Comparison of ENCODE assay signal across 10 mouse cellular contexts in the genomic region with DNA sequence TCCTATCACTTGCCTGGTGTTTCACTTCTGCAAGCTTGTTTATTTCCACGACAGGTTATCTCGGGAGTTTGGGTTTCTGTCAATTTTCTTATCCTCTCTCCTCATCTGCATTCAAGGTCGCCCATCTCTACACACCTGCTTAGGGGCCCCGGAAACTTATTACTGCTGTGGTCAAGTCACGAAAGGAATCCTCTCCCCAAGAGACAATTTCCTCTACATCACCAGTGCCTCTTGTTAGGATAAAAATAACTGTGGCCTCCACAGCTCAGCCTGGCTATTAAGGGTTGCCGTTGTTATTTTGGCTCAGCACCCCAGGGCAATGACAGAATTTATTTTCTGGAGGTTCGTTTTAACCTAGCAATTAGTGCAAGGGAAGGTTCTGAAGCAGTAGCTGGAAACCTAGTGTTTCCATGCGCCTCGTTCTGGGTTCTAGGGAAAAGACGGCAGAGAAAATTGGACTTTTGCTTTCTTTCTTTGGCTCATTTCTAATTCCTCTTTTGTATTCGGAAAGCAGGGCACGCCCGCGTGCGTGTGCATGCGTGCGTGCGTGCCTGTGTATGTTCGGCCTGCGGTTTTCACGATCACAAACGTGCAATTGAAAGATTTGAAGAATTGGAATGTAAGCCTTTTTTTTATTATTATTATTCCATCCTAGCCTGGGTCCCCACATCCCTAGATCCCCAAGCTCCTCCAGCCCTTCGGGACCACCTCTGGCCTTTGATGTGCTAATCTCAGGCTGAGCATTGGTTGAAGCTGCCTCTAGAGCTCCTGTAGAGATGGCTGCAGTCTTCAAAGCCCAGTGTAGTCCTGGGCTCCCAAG.
DNase-seq lines count a peak whose midpoint lies in the region; ATAC-seq and TF ChIP-seq lines count a peak whose summit lies in the region.
"Had no signal": no experiment of that assay in that cellular context is flagged by ENCODE, and none has a peak within 500 bp of the region (broad histone marks: within the 10 kb centered on the region; RNA-seq: fewer than 3 reads in every experiment).

No protein-coding gene starts in this region.

- H3K36me3 ChIP-seq in spleen, adult 2 months (ENCODE audit: control insufficient read depth, insufficient read depth, low read length): no peaks in the 10 kb centered on the region
- H3K36me3 ChIP-seq in heart, embryonic 11.5 days (ENCODE audit: control insufficient read depth, insufficient read depth, low read length): no peaks in the 10 kb centered on the region
- H3K36me3 ChIP-seq in liver, embryonic 12.5 days: no peaks in the 10 kb centered on the region
- H3K36me3 ChIP-seq in neural tube, embryonic 14.5 days (ENCODE audit: control insufficient read depth, insufficient read depth, low read length): no peaks in the 10 kb centered on the region

- H3K27me3 ChIP-seq in spleen, adult 2 months (ENCODE audit: control insufficient read depth, insufficient read depth, low read length): no peaks in the 10 kb centered on the region
- H3K27me3 ChIP-seq in heart, embryonic 11.5 days (ENCODE audit: control insufficient read depth, insufficient read depth, low read length): no peaks in the 10 kb centered on the region
- H3K27me3 ChIP-seq in liver, embryonic 12.5 days (replicated peaks): peaks cover 20% of the 10 kb centered on the region; the same call in 1 of the 2 replicates
- no peaks in the 10 kb centered on the region for H3K27me3 ChIP-seq in neural tube, embryonic 14.5 days (ENCODE audit: control insufficient read depth, insufficient read depth, low read length)

- H3K27ac ChIP-seq in spleen, adult 2 months (ENCODE audit: insufficient read depth, low read length): no peak overlapping the region
- peak overlapping the region; percentile 72 for H3K27ac ChIP-seq in heart, embryonic 11.5 days (ENCODE audit: low read depth, low read length)
- H3K27ac ChIP-seq in liver, embryonic 12.5 days: no peak overlapping the region
- no peak overlapping the region for H3K27ac ChIP-seq in neural tube, embryonic 14.5 days (ENCODE audit: low read depth, low read length)

- ATAC-seq in heart, embryonic 11.5 days (replicated peaks; ENCODE audit: insufficient number of reproducible peaks, low FRiP score, low TSS enrichment): no peak
- ATAC-seq in liver, embryonic 12.5 days: no peak
- ATAC-seq in neural tube, embryonic 14.5 days (ENCODE audit: low read depth): no peak
- no peak for ATAC-seq in CD4-positive, CD25-positive, alpha-beta regulatory T cell, adult 4 months

- WGBS in spleen, adult 2 months: 28% methylated on average over 23 of the region's 23 CpGs
- WGBS in heart, embryonic 11.5 days (ENCODE audit: insufficient replicate concordance): 20% methylated on average over 23 of the region's 23 CpGs
- 21% methylated on average over 23 of the region's 23 CpGs for WGBS in liver, embryonic 12.5 days (ENCODE audit: insufficient replicate concordance)
- WGBS in neural tube, embryonic 14.5 days: 21% methylated on average over 23 of the region's 23 CpGs

- peak overlapping the region; percentile 47 for H3K4me2 ChIP-seq in heart, embryonic 11.5 days
- peak overlapping the region; percentile 16; the same call in 1 of the 2 replicates for H3K4me2 ChIP-seq in liver, embryonic 12.5 days
- H3K4me2 ChIP-seq in neural tube, embryonic 14.5 days (ENCODE audit: low read depth, low read length): peak overlapping the region; percentile 12

- no peak for TF ChIP-seq CTCF in spleen, adult 2 months (IDR thresholded peaks at IDR 0.05; ENCODE audit: extremely low read depth, insufficient read depth, insufficient read length, insufficient replicate concordance)

- TF ChIP-seq POLR2A in spleen, adult 2 months (IDR thresholded peaks at IDR 0.05; ENCODE audit: low read depth, low read length): no peak

- H3K9me3 ChIP-seq in heart, embryonic 11.5 days (replicated peaks; ENCODE audit: control insufficient read depth, low read length): peaks cover 5% of the 10 kb centered on the region; the same call in 1 of the 2 replicates
- no peaks in the 10 kb centered on the region for H3K9me3 ChIP-seq in liver, embryonic 12.5 days (replicated peaks)
- H3K9me3 ChIP-seq in neural tube, embryonic 14.5 days (ENCODE audit: control insufficient read depth, low read length): no peaks in the 10 kb centered on the region

- H3K4me3 ChIP-seq in spleen, adult 2 months (ENCODE audit: extremely low read depth, insufficient read depth, insufficient read length): 0 out of 2 replicates have a peak overlapping the region, but pooled peaks have one; percentile 11
- H3K4me3 ChIP-seq in heart, embryonic 11.5 days (ENCODE audit: low read depth, low read length): no peak overlapping the region
- no peak overlapping the region for H3K4me3 ChIP-seq in liver, embryonic 12.5 days
- no peak overlapping the region for H3K4me3 ChIP-seq in neural tube, embryonic 14.5 days (ENCODE audit: low read depth, low read length)

- H3K4me1 ChIP-seq in spleen, adult 2 months (ENCODE audit: control insufficient read depth, insufficient read depth, insufficient read length): peaks cover 8% of the 10 kb centered on the region
- peaks cover 33% of the 10 kb centered on the region for H3K4me1 ChIP-seq in heart, embryonic 11.5 days (ENCODE audit: control insufficient read depth, insufficient read depth, low read length)
- peaks cover 33% of the 10 kb centered on the region for H3K4me1 ChIP-seq in liver, embryonic 12.5 days
- no peaks in the 10 kb centered on the region for H3K4me1 ChIP-seq in neural tube, embryonic 14.5 days (ENCODE audit: control insufficient read depth, insufficient read depth, low read length)

- no peak overlapping the region for H3K9ac ChIP-seq in heart, embryonic 11.5 days (ENCODE audit: low read depth, low read length)
- no peak overlapping the region for H3K9ac ChIP-seq in liver, embryonic 12.5 days
- 0 out of 2 replicates have a peak overlapping the region, but pooled peaks have one; percentile 22 for H3K9ac ChIP-seq in neural tube, embryonic 14.5 days (replicated peaks; ENCODE audit: low read depth, low read length)

- DNase-seq in spleen, adult 2 months (ENCODE audit: low read depth in 1 of 2, low spot score in 2 of 2): no peak
- DNase-seq in spleen, postnatal 10 days (ENCODE audit: low spot score in 2 of 2): no peak
- no peak for DNase-seq in left cerebral cortex, adult 9 months (ENCODE audit: low spot score in 2 of 2)
- DNase-seq in cerebellum, postnatal 36 days: no peak
- DNase-seq: kidney, adult 9 months; thymus, adult 2 months had no signal
